Mouse (Mus musculus): ENCODE measurements around the gene Rabepk. TPM values are rescaled to one million over a fixed set of nuclear protein-coding genes. Genes with fewer than 3 reads are reported as not detected.
A peak's percentile ranks its signal among the peaks of the same experiment; 100 is the strongest.
"Not testable (repeated sequence)": the region's sequence is repeated elsewhere in the genome, so short reads cannot be mapped to it uniquely, and the experiment has no call there.

Gene Rabepk
- polyA plus RNA-seq, 1 experiment from 2014 or later, result 24.5 TPM

GRCm38 (mm10) chr2:34826460-34827231, 26.9 kb upstream of the Rabepk start:
- ATAC-seq (replicated peaks), result peak; percentile 67
- Histone ChIP-seq H3K4me1 (peaks cover 20% of the 10 kb centered on the region), H3K4me2 (peak overlapping the region; percentile 64), H3K9ac (peak overlapping the region; percentile 98), H3K27me3 (replicated peaks) (no peaks in the 10 kb centered on the region), H3K4me3 (peak overlapping the region; percentile 99), H3K9me3 (no peaks in the 10 kb centered on the region), H3K36me3 (replicated peaks) (no peaks in the 10 kb centered on the region), H3K27ac (peak overlapping the region; percentile 88)
- WGBS, result 33% methylated on average over 20 of the region's 21 CpGs

GRCm38 (mm10) chr2:34825827-34826459, 26.2 kb upstream of the Rabepk start, which contains the start of gene Fbxw2:
Fbxw2 (minus strand) TSS chr2:34826311.
- H3K4me1 ChIP-seq, result peaks cover 20% of the 10 kb centered on the region
- no peaks in the 10 kb centered on the region for H3K9me3 ChIP-seq
- H3K27ac ChIP-seq, result peak within 1 kb of the TSS; percentile 88
- no peaks in the 10 kb centered on the region for H3K36me3 ChIP-seq (replicated peaks)
- H3K4me3 ChIP-seq, result peak within 1 kb of the TSS; percentile 99
- no peaks in the 10 kb centered on the region for H3K27me3 ChIP-seq (replicated peaks)
- H3K4me2 ChIP-seq, result peak within 1 kb of the TSS; percentile 64
- peak within 1 kb of the TSS; percentile 98 for H3K9ac ChIP-seq
- ATAC-seq (replicated peaks), result peak; percentile 98
- under 1% methylated on average over 57 of the region's 57 CpGs for WGBS

- H3K36me3 ChIP-seq (replicated peaks), result 0 out of 2 replicates have a peak, but pooled peaks cover 4% of the 10 kb centered on the region
- no peaks in the 10 kb centered on the region for H3K27me3 ChIP-seq (replicated peaks)
- no peak overlapping the region for H3K4me2 ChIP-seq
- no peak overlapping the region for H3K27ac ChIP-seq
- ATAC-seq (replicated peaks), result no peak
- no peaks in the 10 kb centered on the region for H3K4me1 ChIP-seq
- H3K4me3 ChIP-seq, result no peak overlapping the region
- 93% methylated on average over 2 of the region's 2 CpGs for WGBS
- no peak overlapping the region for H3K9ac ChIP-seq
- no peaks in the 10 kb centered on the region for H3K9me3 ChIP-seq
Observed at GRCm38 (mm10) chr2:34818492-34818891, 18.8 kb upstream of the Rabepk start.

- not testable (repeated sequence) for H3K27ac ChIP-seq; H3K4me2 ChIP-seq; H3K9ac ChIP-seq; H3K27me3 ChIP-seq (replicated peaks); H3K4me1 ChIP-seq; ATAC-seq (replicated peaks); H3K4me3 ChIP-seq; H3K9me3 ChIP-seq
- peaks cover 14% of the 10 kb centered on the region; the same call in 1 of the 2 replicates for H3K36me3 ChIP-seq (replicated peaks)
- 99% methylated on average over 2 of the region's 2 CpGs for WGBS
Observed at GRCm38 (mm10) chr2:34815893-34816292, 16.2 kb upstream of the Rabepk start.

- H3K9me3 ChIP-seq, result no peaks in the 10 kb centered on the region
- 86% methylated on average over 7 of the region's 7 CpGs for WGBS
- H3K4me1 ChIP-seq, result no peaks in the 10 kb centered on the region
- no peak overlapping the region for H3K27ac ChIP-seq
- no peak for ATAC-seq (replicated peaks)
- H3K4me3 ChIP-seq, result no peak overlapping the region
- H3K9ac ChIP-seq, result no peak overlapping the region
- no peak overlapping the region for H3K4me2 ChIP-seq
- peaks cover 21% of the 10 kb centered on the region for H3K36me3 ChIP-seq (replicated peaks)
- H3K27me3 ChIP-seq (replicated peaks), result no peaks in the 10 kb centered on the region
Observed at GRCm38 (mm10) chr2:34812706-34813105, 13.0 kb upstream of the Rabepk start.

- H3K27me3 ChIP-seq (replicated peaks), result no peaks in the 10 kb centered on the region
- ATAC-seq (replicated peaks), result no peak
- WGBS, result 94% methylated on average over 3 of the region's 3 CpGs
- H3K9ac ChIP-seq, result no peak overlapping the region
- H3K9me3 ChIP-seq, result no peaks in the 10 kb centered on the region
- H3K4me1 ChIP-seq, result no peaks in the 10 kb centered on the region
- no peak overlapping the region for H3K4me2 ChIP-seq
- no peak overlapping the region for H3K27ac ChIP-seq
- no peak overlapping the region for H3K4me3 ChIP-seq
- H3K36me3 ChIP-seq (replicated peaks), result peaks cover 18% of the 10 kb centered on the region
Observed at GRCm38 (mm10) chr2:34810775-34811174, 11.1 kb upstream of the Rabepk start.

GRCm38 (mm10) chr2:34809568-34809967, 9.9 kb upstream of the Rabepk start:
- H3K4me3 ChIP-seq, result no peak overlapping the region
- no peaks in the 10 kb centered on the region for H3K27me3 ChIP-seq (replicated peaks)
- H3K36me3 ChIP-seq (replicated peaks), result peaks cover 18% of the 10 kb centered on the region
- H3K4me1 ChIP-seq, result peaks cover 3% of the 10 kb centered on the region
- WGBS, result 96% methylated on average over 1 of the region's 1 CpGs
- no peak overlapping the region for H3K4me2 ChIP-seq
- ATAC-seq (replicated peaks), result no peak
- no peak overlapping the region for H3K27ac ChIP-seq
- no peaks in the 10 kb centered on the region for H3K9me3 ChIP-seq
- no peak overlapping the region for H3K9ac ChIP-seq

- Histone ChIP-seq H3K4me2 (no peak overlapping the region), H3K27me3 (replicated peaks) (no peaks in the 10 kb centered on the region), H3K9me3 (no peaks in the 10 kb centered on the region), H3K4me1 (peaks cover 16% of the 10 kb centered on the region), H3K27ac (no peak overlapping the region), H3K4me3 (no peak overlapping the region), H3K9ac (no peak overlapping the region), H3K36me3 (replicated peaks) (peaks cover 13% of the 10 kb centered on the region)
- no peak for ATAC-seq (replicated peaks)
- WGBS, result 91% methylated on average over 2 of the region's 2 CpGs
Observed at GRCm38 (mm10) chr2:34808057-34808456, 8.3 kb upstream of the Rabepk start.

GRCm38 (mm10) chr2:34805364-34805950, 5.7 kb upstream of the Rabepk start:
- no peak overlapping the region for H3K9ac ChIP-seq
- 91% methylated on average over 10 of the region's 10 CpGs for WGBS
- H3K4me1 ChIP-seq, result peaks cover 18% of the 10 kb centered on the region
- H3K9me3 ChIP-seq, result no peaks in the 10 kb centered on the region
- peaks cover 7% of the 10 kb centered on the region; the same call in 1 of the 2 replicates for H3K36me3 ChIP-seq (replicated peaks)
- no peak overlapping the region for H3K4me2 ChIP-seq
- no peaks in the 10 kb centered on the region for H3K27me3 ChIP-seq (replicated peaks)
- ATAC-seq (replicated peaks), result no peak
- H3K27ac ChIP-seq, result no peak overlapping the region
- H3K4me3 ChIP-seq, result no peak overlapping the region

GRCm38 (mm10) chr2:34804815-34805214, 5.1 kb upstream of the Rabepk start:
- Histone ChIP-seq H3K27me3 (replicated peaks) (no peaks in the 10 kb centered on the region), H3K27ac (no peak overlapping the region), H3K4me2 (no peak overlapping the region), H3K4me3 (no peak overlapping the region), H3K36me3 (replicated peaks) (0 out of 2 replicates have a peak, but pooled peaks cover 7% of the 10 kb centered on the region), H3K9ac (no peak overlapping the region), H3K9me3 (no peaks in the 10 kb centered on the region), H3K4me1 (peaks cover 22% of the 10 kb centered on the region)
- 86% methylated on average over 1 of the region's 1 CpGs for WGBS
- no peak for ATAC-seq (replicated peaks)

- 0 out of 2 replicates have a peak, but pooled peaks cover 7% of the 10 kb centered on the region for H3K36me3 ChIP-seq (replicated peaks)
- H3K9me3 ChIP-seq, result no peaks in the 10 kb centered on the region
- 95% methylated on average over 2 of the region's 2 CpGs for WGBS
- H3K4me3 ChIP-seq, result no peak overlapping the region
- H3K9ac ChIP-seq, result no peak overlapping the region
- H3K27me3 ChIP-seq (replicated peaks), result no peaks in the 10 kb centered on the region
- no peak overlapping the region; the same call in 1 of the 2 replicates for H3K4me2 ChIP-seq
- H3K4me1 ChIP-seq, result peaks cover 23% of the 10 kb centered on the region
- no peak overlapping the region for H3K27ac ChIP-seq
- no peak for ATAC-seq (replicated peaks)
Observed at GRCm38 (mm10) chr2:34804172-34804571, 4.5 kb upstream of the Rabepk start.

GRCm38 (mm10) chr2:34803746-34804145, 4.0 kb upstream of the Rabepk start:
- H3K9ac ChIP-seq, result no peak overlapping the region
- H3K4me3 ChIP-seq, result no peak overlapping the region
- 79% methylated on average over 3 of the region's 3 CpGs for WGBS

More at GRCm38 (mm10) chr2:34803746-34804145, 4.0 kb upstream of the Rabepk start:
- H3K27ac ChIP-seq, result no peak overlapping the region
- peaks cover 27% of the 10 kb centered on the region for H3K4me1 ChIP-seq
- ATAC-seq (replicated peaks), result no peak
- peak overlapping the region; percentile 28; the same call in 1 of the 2 replicates for H3K4me2 ChIP-seq
- no peaks in the 10 kb centered on the region for H3K27me3 ChIP-seq (replicated peaks)
- H3K36me3 ChIP-seq (replicated peaks), result 0 out of 2 replicates have a peak, but pooled peaks cover 4% of the 10 kb centered on the region
- H3K9me3 ChIP-seq, result no peaks in the 10 kb centered on the region

All from midbrain, embryonic 15.5 days (tissue).